Mouse (Mus musculus) thymus, postnatal 25 days (tissue): Measurements from ENCODE around the gene Metap1d.

Source experiments
- DNase-seq: peaks from one replicate; pipeline ENCODE4 v3.0.0; 2022

Metap1d gene

DNA sequence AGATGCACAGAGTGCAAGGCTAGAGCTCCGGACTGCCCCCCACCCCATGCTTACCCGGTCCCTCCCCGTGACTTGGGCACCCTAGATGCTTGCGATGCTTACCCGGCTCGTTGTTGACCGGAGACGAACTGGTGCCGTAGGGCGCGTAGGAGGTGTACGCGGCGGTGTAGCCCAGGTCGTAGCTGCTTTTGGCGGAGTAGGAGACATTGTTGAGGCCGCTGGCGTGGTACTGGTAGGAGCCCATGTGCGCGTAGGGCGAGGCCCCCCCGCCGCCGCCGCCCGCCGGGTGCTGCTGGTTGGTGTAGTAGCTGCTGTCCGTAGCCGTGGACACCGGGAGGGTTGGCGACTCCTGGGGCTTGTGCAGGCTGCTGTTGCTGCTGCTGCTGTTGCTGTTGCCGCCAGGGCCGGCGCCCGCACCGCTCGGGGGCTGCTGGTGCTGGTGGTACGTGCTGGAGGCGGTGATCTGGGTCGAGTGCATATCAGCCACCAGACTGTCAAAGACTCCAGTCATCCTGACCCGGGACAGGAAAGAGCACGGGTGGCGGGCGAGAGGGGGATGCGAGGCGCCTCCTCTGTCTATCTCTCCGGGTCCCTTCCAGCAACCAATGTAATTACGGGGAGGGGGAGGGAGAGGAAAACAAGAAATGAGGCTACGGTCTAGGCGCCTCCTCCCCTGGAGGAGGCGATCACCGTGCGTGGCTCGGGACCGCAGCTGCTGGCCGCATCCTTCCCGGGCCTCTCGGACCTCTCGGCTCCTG, 93.0 kb downstream of the Metap1d start:
- DNase-seq = no peak

DNA sequence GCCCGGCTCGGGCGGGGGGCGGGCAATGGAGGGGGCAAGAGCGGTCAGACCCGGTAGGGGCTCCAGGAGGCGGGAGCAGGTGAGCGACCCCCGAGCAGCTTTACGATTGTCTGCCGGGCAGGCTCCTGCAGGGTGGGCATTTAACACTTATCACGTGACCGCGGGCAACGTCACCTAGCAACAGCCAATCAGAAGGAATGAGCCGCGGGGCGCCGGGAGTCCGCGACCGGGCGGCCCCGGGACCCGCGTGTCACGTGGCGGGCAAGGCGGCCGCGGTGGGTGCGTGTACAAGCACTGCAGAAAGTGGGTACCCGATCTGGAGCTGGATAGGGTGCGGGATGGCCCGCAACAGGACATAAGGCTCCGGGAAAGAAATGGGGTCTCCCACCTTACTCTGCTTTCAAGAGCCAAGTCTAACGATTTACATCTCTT, 93.6 kb downstream of the Metap1d start, which contains the start of gene Dlx2:
Gene Dlx2 (minus strand): TSS at position 115 of the 432 bp plus-strand sequence.
- DNase-seq = peak; percentile 59

DNA sequence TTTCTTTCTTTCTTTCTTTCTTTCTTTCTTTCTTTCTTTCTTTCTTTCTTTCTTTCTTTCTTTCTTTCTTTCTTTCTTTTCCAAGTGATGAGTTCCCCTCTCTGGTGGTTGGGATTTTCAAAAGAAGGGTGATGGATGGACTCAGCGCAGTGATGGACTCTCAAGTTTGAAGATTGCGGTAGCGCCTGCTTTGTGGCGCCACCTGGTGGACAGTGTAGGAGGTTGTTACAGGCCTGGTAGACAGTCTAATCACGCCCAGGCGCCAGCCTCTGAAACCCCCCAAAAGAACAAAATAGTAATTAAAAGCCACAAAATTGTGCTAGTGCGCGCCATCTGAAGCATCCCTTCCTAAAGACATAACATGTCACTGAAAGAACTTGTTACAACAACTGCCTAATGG, 94.8 kb downstream of the Metap1d start:
- peak; percentile 79 for DNase-seq

DNA sequence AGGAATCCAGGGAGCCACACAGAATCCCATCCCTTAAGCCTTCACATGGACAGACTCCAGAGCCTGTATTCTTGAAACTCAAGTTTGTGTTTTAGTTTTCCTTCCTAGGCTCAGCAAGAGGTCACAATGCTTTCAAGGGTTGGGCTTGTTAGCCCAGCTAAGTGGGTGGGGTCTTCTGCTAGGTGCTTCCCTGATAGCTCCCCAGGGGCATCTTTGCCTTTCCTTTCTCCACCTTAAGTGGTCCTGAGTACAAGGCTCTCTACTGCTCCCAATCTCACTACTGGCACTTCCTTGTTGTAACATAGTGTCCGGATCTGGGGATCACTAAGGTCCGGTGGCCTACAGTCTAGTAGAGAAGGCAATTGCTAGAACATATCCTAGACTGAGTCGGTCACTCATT, 97.3 kb downstream of the Metap1d start:
- DNase-seq = no peak

DNA sequence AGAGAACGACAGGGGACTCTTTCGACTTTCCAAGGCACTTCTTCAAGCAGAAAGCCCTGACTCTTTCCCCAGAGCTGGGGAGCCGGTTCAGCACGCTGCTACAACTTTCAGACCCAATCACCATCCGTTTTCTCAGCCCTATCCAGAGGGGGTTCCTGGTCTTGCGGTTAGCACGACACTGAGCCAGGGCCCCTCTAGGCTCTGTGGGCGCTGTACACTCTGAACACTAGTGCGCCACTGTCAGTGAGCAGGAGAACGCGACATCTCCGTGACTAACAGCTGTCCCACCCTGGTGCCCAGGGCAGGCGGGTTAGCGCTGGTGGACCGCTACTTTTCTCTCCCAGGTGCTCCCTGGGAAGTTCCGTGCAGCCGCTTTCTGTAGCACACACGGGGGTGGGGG, 98.6 kb downstream of the Metap1d start:
- no peak for DNase-seq

DNA sequence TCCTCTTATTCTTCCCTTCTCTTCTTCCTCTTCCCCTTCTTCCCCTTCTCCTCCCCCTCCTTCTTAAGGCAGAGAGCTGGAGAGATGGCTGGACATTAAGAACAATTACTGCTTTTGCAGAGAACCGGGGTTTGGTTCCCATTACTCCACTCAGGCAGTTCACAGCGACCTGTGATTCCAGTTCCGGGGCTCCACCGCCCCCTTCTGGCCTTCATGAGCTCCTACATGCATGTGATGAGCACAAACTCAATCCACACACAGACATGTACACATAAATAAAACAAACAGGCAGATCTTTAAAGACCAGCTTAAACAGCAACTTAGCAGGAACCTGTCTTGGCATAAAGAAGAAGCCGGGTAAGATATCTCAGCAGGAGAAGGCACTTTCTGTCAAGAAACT, 103.0 kb downstream of the Metap1d start:
- no peak for DNase-seq

DNA sequence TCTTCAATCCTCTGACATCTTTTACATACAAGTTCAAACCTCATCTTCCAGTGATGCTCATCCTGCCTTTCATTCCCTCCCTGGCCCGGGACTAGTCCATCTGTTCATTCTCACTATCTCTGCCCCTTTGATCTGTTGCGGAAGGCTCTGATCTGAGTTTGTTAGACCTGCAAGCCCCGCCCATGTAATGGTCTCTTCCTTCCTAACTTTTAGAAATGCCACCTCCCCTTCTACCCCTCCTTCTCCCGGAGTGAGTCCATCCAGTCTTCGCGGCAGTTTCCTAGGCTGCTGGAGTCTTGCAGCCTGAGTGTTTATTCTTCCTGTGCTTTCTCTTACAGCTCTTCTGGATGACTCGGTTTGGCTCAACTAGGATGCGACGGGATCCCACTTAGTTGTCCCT, 113.4 kb downstream of the Metap1d start:
- DNase-seq = no peak

DNA sequence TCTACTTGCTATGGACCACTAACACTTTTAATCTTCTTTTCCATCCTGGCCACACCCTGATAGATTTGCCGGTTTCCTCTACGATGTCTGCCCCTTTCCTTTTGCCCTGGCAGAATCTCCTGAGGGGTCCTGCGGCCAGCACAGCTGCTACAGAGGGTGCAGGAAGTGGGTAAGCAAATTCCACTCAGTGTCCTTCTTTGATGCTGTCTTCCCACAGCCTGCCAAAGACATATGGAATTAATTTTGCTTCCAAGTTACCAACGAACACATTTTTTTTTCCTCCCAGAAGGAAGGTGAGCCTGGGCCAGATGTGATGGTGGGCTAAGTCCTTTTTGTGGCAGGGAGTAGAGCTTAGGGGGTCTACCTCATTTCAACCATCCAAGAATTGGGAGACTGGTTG, 120.7 kb downstream of the Metap1d start:
- DNase-seq = no peak
